Mouse (Mus musculus): ENCODE data around the gene Krtap19-5. TPM values are rescaled to one million over a fixed set of nuclear protein-coding genes. Genes with fewer than 3 reads are reported as not detected.

Gene Krtap19-5
- polyA plus RNA-seq (2014; fragmentation: Illumina TruSeq; extraction: RNeasy Lipid Tissue Mini Kit (QIAGEN cat#74804); ENCODE audit: low replicate concordance): not detected

GRCm38 (mm10) chr16:88896357-88896756 lies at the start of gene Krtap19-5:
TSS of gene Krtap19-5 (minus strand) at chr16:88896457.

GRCm38 (mm10) chr16:88932165-88932564 lies 35.9 kb upstream of the Krtap19-5 start, which contains the start of gene Krtap19-9b:
TSS of gene Krtap19-9b (minus strand) at chr16:88932265.

GRCm38 (mm10) chr16:88884989-88885388 lies 11.3 kb downstream of the Krtap19-5 start, which contains the start of gene Krtap19-4:
TSS of gene Krtap19-4 (minus strand) at chr16:88885089.

GRCm38 (mm10) chr16:88877938-88878337 lies 18.3 kb downstream of the Krtap19-5 start, which contains the start of gene Krtap19-3:
TSS of gene Krtap19-3 (minus strand) at chr16:88878038.

GRCm38 (mm10) chr16:88874169-88874568 lies 22.1 kb downstream of the Krtap19-5 start, which contains the start of gene Krtap19-2:
TSS of gene Krtap19-2 (minus strand) at chr16:88874269.

GRCm38 (mm10) chr16:88869311-88869710 lies 26.9 kb downstream of the Krtap19-5 start, which contains the start of gene Krtap19-1:
TSS of gene Krtap19-1 (minus strand) at chr16:88869411.

Other genes starting within 250 kb of the Krtap19-5 start
- gene Krtap26-1, start 248.7 kb downstream of the Krtap19-5 start, polyA plus RNA-seq (2014; fragmentation: Illumina TruSeq; extraction: RNeasy Lipid Tissue Mini Kit (QIAGEN cat#74804); ENCODE audit: low replicate concordance): not detected
- gene Krtap27-1, start 224.8 kb downstream of the Krtap19-5 start, polyA plus RNA-seq (2014; fragmentation: Illumina TruSeq; extraction: RNeasy Lipid Tissue Mini Kit (QIAGEN cat#74804); ENCODE audit: low replicate concordance): not detected
- gene 2310061N02Rik, start 188.5 kb downstream of the Krtap19-5 start, polyA plus RNA-seq (2014; fragmentation: Illumina TruSeq; extraction: RNeasy Lipid Tissue Mini Kit (QIAGEN cat#74804); ENCODE audit: low replicate concordance): not detected
- gene Krtap13-1, start 167.6 kb downstream of the Krtap19-5 start, polyA plus RNA-seq (2014; fragmentation: Illumina TruSeq; extraction: RNeasy Lipid Tissue Mini Kit (QIAGEN cat#74804); ENCODE audit: low replicate concordance): not detected
- not detected for gene Krtap13, start 144.8 kb downstream of the Krtap19-5 start, polyA plus RNA-seq (2014; fragmentation: Illumina TruSeq; extraction: RNeasy Lipid Tissue Mini Kit (QIAGEN cat#74804); ENCODE audit: low replicate concordance)
- not detected for gene 2310034C09Rik, start 137.6 kb downstream of the Krtap19-5 start, polyA plus RNA-seq (2014; fragmentation: Illumina TruSeq; extraction: RNeasy Lipid Tissue Mini Kit (QIAGEN cat#74804); ENCODE audit: low replicate concordance)
- gene 2310057N15Rik, start 122.3 kb downstream of the Krtap19-5 start, polyA plus RNA-seq (2014; fragmentation: Illumina TruSeq; extraction: RNeasy Lipid Tissue Mini Kit (QIAGEN cat#74804); ENCODE audit: low replicate concordance): not detected
- gene Gm5965, start 118.6 kb downstream of the Krtap19-5 start, polyA plus RNA-seq (2014; fragmentation: Illumina TruSeq; extraction: RNeasy Lipid Tissue Mini Kit (QIAGEN cat#74804); ENCODE audit: low replicate concordance): not detected
- not detected for gene Gm20741, start 84.2 kb downstream of the Krtap19-5 start, polyA plus RNA-seq (2014; fragmentation: Illumina TruSeq; extraction: RNeasy Lipid Tissue Mini Kit (QIAGEN cat#74804); ENCODE audit: low replicate concordance)
- gene Krtap15, start 76.2 kb downstream of the Krtap19-5 start, polyA plus RNA-seq (2014; fragmentation: Illumina TruSeq; extraction: RNeasy Lipid Tissue Mini Kit (QIAGEN cat#74804); ENCODE audit: low replicate concordance): not detected
- not detected for gene Krtap14, start 70.3 kb downstream of the Krtap19-5 start, polyA plus RNA-seq (2014; fragmentation: Illumina TruSeq; extraction: RNeasy Lipid Tissue Mini Kit (QIAGEN cat#74804); ENCODE audit: low replicate concordance)
- not detected for gene Krtap19-1, start 27.0 kb downstream of the Krtap19-5 start, polyA plus RNA-seq (2014; fragmentation: Illumina TruSeq; extraction: RNeasy Lipid Tissue Mini Kit (QIAGEN cat#74804); ENCODE audit: low replicate concordance)
- not detected for gene Krtap19-2, start 22.2 kb downstream of the Krtap19-5 start, polyA plus RNA-seq (2014; fragmentation: Illumina TruSeq; extraction: RNeasy Lipid Tissue Mini Kit (QIAGEN cat#74804); ENCODE audit: low replicate concordance)
- gene Krtap19-3, start 18.4 kb downstream of the Krtap19-5 start, polyA plus RNA-seq (2014; fragmentation: Illumina TruSeq; extraction: RNeasy Lipid Tissue Mini Kit (QIAGEN cat#74804); ENCODE audit: low replicate concordance): not detected
- not detected for gene Krtap19-4, start 11.4 kb downstream of the Krtap19-5 start, polyA plus RNA-seq (2014; fragmentation: Illumina TruSeq; extraction: RNeasy Lipid Tissue Mini Kit (QIAGEN cat#74804); ENCODE audit: low replicate concordance)
- gene Krtap19-9b, start 35.8 kb upstream of the Krtap19-5 start, polyA plus RNA-seq (2014; fragmentation: Illumina TruSeq; extraction: RNeasy Lipid Tissue Mini Kit (QIAGEN cat#74804); ENCODE audit: low replicate concordance): not detected
- not detected for gene Krtap16-3, start 66.4 kb upstream of the Krtap19-5 start, polyA plus RNA-seq (2014; fragmentation: Illumina TruSeq; extraction: RNeasy Lipid Tissue Mini Kit (QIAGEN cat#74804); ENCODE audit: low replicate concordance)
- not detected for gene Krtap22-2, start 114.3 kb upstream of the Krtap19-5 start, polyA plus RNA-seq (2014; fragmentation: Illumina TruSeq; extraction: RNeasy Lipid Tissue Mini Kit (QIAGEN cat#74804); ENCODE audit: low replicate concordance)
- not detected for gene Gm10229, start 118.8 kb upstream of the Krtap19-5 start, polyA plus RNA-seq (2014; fragmentation: Illumina TruSeq; extraction: RNeasy Lipid Tissue Mini Kit (QIAGEN cat#74804); ENCODE audit: low replicate concordance)
- not detected for gene Krtap6-1, start 135.2 kb upstream of the Krtap19-5 start, polyA plus RNA-seq (2014; fragmentation: Illumina TruSeq; extraction: RNeasy Lipid Tissue Mini Kit (QIAGEN cat#74804); ENCODE audit: low replicate concordance)
- not detected for gene Gm10228, start 145.0 kb upstream of the Krtap19-5 start, polyA plus RNA-seq (2014; fragmentation: Illumina TruSeq; extraction: RNeasy Lipid Tissue Mini Kit (QIAGEN cat#74804); ENCODE audit: low replicate concordance)
- gene Krtap6-5, start 151.4 kb upstream of the Krtap19-5 start, polyA plus RNA-seq (2014; fragmentation: Illumina TruSeq; extraction: RNeasy Lipid Tissue Mini Kit (QIAGEN cat#74804); ENCODE audit: low replicate concordance): not detected
- not detected for gene 1110025L11Rik, start 167.5 kb upstream of the Krtap19-5 start, polyA plus RNA-seq (2014; fragmentation: Illumina TruSeq; extraction: RNeasy Lipid Tissue Mini Kit (QIAGEN cat#74804); ENCODE audit: low replicate concordance)
- gene Krtap6-3, start 187.6 kb upstream of the Krtap19-5 start, polyA plus RNA-seq (2014; fragmentation: Illumina TruSeq; extraction: RNeasy Lipid Tissue Mini Kit (QIAGEN cat#74804); ENCODE audit: low replicate concordance): not detected
- gene Gm6358, start 244.4 kb upstream of the Krtap19-5 start, polyA plus RNA-seq (2014; fragmentation: Illumina TruSeq; extraction: RNeasy Lipid Tissue Mini Kit (QIAGEN cat#74804); ENCODE audit: low replicate concordance): not detected

All from small intestine, adult 10 weeks (tissue).